Mouse (Mus musculus) gastrocnemius, postnatal 4 days (tissue): ENCODE data around the gene Slc25a26. TPM values are rescaled to one million over a fixed set of nuclear protein-coding genes. Genes with fewer than 3 reads are reported as not detected.

Experiments used
- microRNA-seq: library from miRNA; unstranded; fragments of <30 nt; microRNA quantifications from one replicate; pipeline ENCODE4 v1.2.0, GENCODE M21; 2021
- total RNA-seq, 2 experiments: library from RNA; stranded (reverse); gene quantifications; 2 replicates each; pipeline ENCODE4 v1.2.3; 2021

The Slc25a26 gene
- total RNA-seq, 2 experiments from 2014 or later, result 7.0 to 8.0 TPM

Small RNAs within 50 kb of the gene (microRNA-seq; reads per million reads assigned to microRNA genes)
- gene Mir7041, result not detected

Other genes with a start within 250 kb of the Slc25a26 start
- 10 to 100 TPM; 13.2 to 16.6 TPM for gene Magi1, start 216.4 kb upstream of the Slc25a26 start, total RNA-seq
- 10 to 100 TPM; 75.3 to 82.6 TPM for gene Lrig1, start 199.8 kb downstream of the Slc25a26 start, total RNA-seq